Mouse (Mus musculus) kidney, adult 2 months (tissue): ENCODE measurements around the gene Car5a. TPM values are rescaled to one million over a fixed set of nuclear protein-coding genes. Genes with fewer than 3 reads are reported as not detected.

Experiments used
- DNase-seq: peaks from one replicate; pipeline ENCODE4 v3.0.0; 2021
- H3K27ac ChIP-seq: fragments of 200-500 bp; 2 replicates; pipeline ENCODE4 v1.5.1; 2012; ENCODE audit warnings: low read depth, low read length, control low read depth, inconsistent platforms; ENCODE audit not compliant: insufficient read depth
- H3K27me3 ChIP-seq: fragments of 200-500 bp; replicated peaks from 2 replicates; pipeline ENCODE4 v1.6.1; 2012; ENCODE audit warnings: mild to moderate bottlenecking, moderate library complexity, low read length, inconsistent platforms; ENCODE audit not compliant: control insufficient read depth, insufficient read depth
- H3K36me3 ChIP-seq: fragments of 200-500 bp; 2 replicates; pipeline ENCODE4 v1.6.1; 2012; ENCODE audit warnings: mild to moderate bottlenecking, moderate library complexity, low read length, inconsistent platforms; ENCODE audit not compliant: control insufficient read depth, insufficient read depth
- H3K4me1 ChIP-seq: fragments of 200-500 bp; 2 replicates; pipeline ENCODE4 v1.6.1; 2011; ENCODE audit warnings: low read length; ENCODE audit not compliant: control insufficient read depth, insufficient read depth
- H3K4me3 ChIP-seq: fragments of 200-500 bp; 2 replicates; pipeline ENCODE4 v1.5.1; 2011; ENCODE audit warnings: mild to moderate bottlenecking, low read depth, low read length, control low read depth; ENCODE audit not compliant: insufficient read depth
- CTCF ChIP-seq: fragments of 200-500 bp; conservative IDR thresholded peaks from 2 replicates; pipeline ENCODE4 v1.5.1; 2011; ENCODE audit warnings: low read depth, mild to moderate bottlenecking, control low read depth, low read length, moderate library complexity, mixed read lengths; ENCODE audit not compliant: insufficient read depth, insufficient read length
- POLR2A ChIP-seq: fragments of 200-500 bp; IDR thresholded peaks from one replicate; pipeline ENCODE4 v1.6.1; 2011; ENCODE audit warnings: low read depth, low read length, control low read depth
- WGBS: fragments of 180-500 bp; shearing (Covaris S2); methylation state at CpG from one replicate; pipeline ENCODE4 v1.1.7; 2018; 5-methylcytosine and 5-hydroxymethylcytosine counted together
- polyA plus RNA-seq: library from polyadenylated mRNA; depleted of rRNA; stranded (reverse); fragments of >200 nt; gene quantifications from 2 replicates; pipeline ENCODE4 v1.2.3, GENCODE M21; 2012

Car5a gene
- polyA plus RNA-seq, 1 experiment, result 13.4 TPM

DNA sequence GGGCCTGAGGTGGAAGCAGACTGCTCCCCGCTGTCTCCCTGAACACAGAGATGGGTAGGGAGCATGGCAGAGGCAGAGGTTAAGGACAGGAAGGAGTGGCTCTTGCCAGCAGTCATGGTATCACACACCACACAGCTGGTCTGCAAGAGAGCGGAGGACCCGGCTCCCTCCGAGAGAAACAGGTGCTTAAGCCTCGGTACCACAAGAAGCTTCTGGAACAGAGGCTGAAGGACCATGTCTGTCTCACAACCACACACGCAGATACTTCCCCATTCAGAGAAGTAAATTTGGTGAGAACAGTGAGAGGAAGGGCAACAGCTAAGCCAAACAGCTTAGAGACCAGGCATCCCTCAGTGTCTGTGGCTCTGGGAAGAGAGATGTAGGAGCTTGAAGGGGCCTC, 33.3 kb downstream of the Car5a start:
- H3K4me1 ChIP-seq, result no peaks in the 10 kb centered on the region
- WGBS, result 84% methylated on average over 6 of the region's 6 CpGs

DNA sequence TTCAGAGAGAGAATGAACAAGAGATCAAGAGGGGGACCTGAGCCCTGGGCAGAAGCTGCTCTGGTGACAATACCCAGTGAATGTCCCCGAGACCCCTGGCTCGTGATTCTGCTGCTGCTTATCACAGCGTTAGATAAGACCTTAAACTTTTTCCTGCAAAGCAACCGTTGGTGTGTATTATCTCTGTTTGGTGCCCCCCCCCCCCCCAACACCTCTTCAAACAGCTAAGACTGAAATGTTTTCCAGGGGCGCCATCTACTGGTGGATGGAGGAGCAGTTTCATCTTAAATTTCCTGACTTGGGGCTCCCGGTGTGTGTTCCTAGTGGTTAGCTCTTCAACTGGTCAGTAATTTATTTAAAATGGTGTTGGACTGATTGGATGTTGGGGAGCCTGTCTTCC, 35.0 kb downstream of the Car5a start:
- Histone ChIP-seq H3K4me3 (no peak overlapping the region), H3K36me3 (no peaks in the 10 kb centered on the region), H3K27me3 (no peaks in the 10 kb centered on the region), H3K27ac (no peak overlapping the region), H3K4me1 (no peaks in the 10 kb centered on the region)
- TF ChIP-seq CTCF, result peak; percentile 57
- no peak for TF ChIP-seq POLR2A
- DNase-seq, result peak; percentile 73
- WGBS, result 4% methylated on average over 6 of the region's 6 CpGs

More for the DNA sequence above, 33.3 kb downstream of the Car5a start:
- TF ChIP-seq CTCF (no peak), POLR2A (no peak)
- no peaks in the 10 kb centered on the region for H3K36me3 ChIP-seq
- no peak overlapping the region for H3K4me3 ChIP-seq
- DNase-seq, result no peak
- H3K27me3 ChIP-seq, result no peaks in the 10 kb centered on the region
- no peak overlapping the region for H3K27ac ChIP-seq

DNA sequence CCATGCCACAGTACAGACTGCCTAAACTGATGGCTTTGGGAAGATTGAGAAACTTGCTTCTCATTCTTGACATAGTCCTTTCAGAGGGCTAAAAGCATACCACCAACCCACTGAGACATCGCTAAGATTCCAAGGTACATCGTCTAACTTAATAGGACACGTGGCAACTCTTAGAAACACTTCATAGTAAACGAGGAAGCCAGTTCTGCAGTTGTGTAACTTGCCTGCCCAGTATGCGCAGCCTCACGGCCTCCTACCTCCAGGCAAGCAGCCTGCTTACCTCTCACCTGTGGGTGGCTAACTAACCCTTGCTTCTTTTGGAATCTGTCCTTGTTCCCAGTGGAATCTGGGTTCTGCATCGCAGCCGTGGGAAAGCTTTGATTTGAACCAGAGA, 35.6 kb downstream of the Car5a start:
- 56% methylated on average over 8 of the region's 8 CpGs for WGBS
- no peak for DNase-seq
- H3K27ac ChIP-seq, result no peak overlapping the region

DNA sequence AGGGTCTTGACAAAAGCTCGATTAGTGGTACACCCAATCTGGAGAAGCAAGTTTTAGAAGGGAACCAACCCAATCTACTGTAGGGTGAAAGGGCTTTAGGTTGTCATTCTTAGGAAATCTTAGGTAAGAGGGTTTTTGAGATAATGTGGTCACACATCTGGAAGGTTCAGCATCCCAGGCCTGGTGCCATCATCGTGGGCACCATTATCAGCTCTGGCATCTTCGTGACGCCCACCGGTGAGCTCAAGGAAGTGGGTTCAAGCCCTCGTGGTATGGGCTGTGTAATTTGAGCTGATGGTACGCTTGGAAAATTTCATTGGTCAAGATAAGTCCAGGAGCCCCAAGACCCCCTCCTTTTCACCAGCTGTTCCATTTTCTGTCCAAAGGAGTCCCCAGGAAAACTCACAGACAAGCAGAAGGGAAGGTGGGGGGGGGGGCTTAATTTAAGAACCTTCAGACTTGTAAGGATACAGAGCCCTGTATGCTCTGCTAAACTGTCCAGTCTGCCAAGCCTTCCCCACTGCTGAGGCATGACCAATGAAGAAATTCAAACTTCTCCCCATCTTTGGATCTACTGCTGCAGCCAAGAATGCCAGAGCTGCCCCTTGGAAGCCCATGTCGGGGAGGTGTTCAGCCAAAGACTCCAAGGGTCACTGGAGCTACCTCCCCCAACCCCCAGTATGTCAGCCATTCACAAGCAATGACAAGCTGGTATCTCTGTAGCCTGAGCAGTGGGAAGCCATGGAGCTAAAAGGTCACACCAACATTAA, 36.1 kb downstream of the Car5a start:
- no peak for DNase-seq
- no peaks in the 10 kb centered on the region for H3K36me3 ChIP-seq
- no peaks in the 10 kb centered on the region for H3K4me1 ChIP-seq
- H3K27ac ChIP-seq, result no peak overlapping the region
- no peak overlapping the region for H3K4me3 ChIP-seq
- 47% methylated on average over 8 of the region's 8 CpGs for WGBS
- no peak for TF ChIP-seq POLR2A
- no peak for TF ChIP-seq CTCF
- no peaks in the 10 kb centered on the region for H3K27me3 ChIP-seq

More for the DNA sequence above, 35.6 kb downstream of the Car5a start:
- no peaks in the 10 kb centered on the region for H3K36me3 ChIP-seq
- TF ChIP-seq POLR2A (no peak), CTCF (no peak)
- no peaks in the 10 kb centered on the region for H3K27me3 ChIP-seq
- no peaks in the 10 kb centered on the region for H3K4me1 ChIP-seq
- H3K4me3 ChIP-seq, result no peak overlapping the region

DNA sequence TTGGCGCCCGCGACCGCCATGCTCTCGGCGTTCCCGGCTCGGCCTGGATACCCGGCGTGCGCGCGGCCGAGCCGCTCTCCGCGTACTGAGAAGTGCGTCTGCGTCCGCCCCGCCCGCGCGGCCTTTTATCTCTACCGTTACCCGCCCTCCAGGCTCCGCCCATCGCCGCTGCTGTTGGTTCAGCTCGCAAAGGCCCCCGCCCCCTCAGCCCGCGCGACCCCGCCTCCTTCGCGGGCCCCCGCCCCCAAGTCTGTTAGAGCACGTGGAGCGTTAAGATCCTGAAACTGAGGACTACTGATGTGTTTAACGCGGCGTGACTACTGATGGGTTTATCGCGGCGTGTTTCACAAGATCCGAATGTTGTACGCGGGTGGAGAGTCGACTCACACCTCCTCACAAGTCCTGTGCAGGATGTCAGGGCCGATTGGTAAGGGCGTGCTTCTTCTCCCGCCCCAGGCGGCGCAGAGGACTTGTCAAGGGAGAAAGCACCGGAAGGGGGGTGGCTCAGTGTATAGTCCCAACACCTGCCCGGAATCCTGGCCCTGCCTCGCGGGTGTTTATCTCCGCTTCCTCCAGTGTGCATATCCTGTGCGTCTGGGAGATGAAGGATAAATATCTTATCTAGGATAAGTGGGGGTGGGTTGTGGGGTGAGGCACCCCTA, 37.0 kb downstream of the Car5a start, which contains the start of gene Slc7a5:
Gene Slc7a5 (minus strand): TSS at position 108 of the 662 bp plus-strand sequence.
- H3K4me3 ChIP-seq, result peak within 1 kb of the TSS; percentile 69
- peak; percentile 97 for DNase-seq
- H3K27me3 ChIP-seq, result no peaks in the 10 kb centered on the region
- no peak within 1 kb of the TSS for H3K27ac ChIP-seq
- 2% methylated on average over 61 of the region's 61 CpGs for WGBS
- no peaks in the 10 kb centered on the region for H3K36me3 ChIP-seq
- peak; percentile 69 for TF ChIP-seq POLR2A
- no peak for TF ChIP-seq CTCF
- no peaks in the 10 kb centered on the region for H3K4me1 ChIP-seq

DNA sequence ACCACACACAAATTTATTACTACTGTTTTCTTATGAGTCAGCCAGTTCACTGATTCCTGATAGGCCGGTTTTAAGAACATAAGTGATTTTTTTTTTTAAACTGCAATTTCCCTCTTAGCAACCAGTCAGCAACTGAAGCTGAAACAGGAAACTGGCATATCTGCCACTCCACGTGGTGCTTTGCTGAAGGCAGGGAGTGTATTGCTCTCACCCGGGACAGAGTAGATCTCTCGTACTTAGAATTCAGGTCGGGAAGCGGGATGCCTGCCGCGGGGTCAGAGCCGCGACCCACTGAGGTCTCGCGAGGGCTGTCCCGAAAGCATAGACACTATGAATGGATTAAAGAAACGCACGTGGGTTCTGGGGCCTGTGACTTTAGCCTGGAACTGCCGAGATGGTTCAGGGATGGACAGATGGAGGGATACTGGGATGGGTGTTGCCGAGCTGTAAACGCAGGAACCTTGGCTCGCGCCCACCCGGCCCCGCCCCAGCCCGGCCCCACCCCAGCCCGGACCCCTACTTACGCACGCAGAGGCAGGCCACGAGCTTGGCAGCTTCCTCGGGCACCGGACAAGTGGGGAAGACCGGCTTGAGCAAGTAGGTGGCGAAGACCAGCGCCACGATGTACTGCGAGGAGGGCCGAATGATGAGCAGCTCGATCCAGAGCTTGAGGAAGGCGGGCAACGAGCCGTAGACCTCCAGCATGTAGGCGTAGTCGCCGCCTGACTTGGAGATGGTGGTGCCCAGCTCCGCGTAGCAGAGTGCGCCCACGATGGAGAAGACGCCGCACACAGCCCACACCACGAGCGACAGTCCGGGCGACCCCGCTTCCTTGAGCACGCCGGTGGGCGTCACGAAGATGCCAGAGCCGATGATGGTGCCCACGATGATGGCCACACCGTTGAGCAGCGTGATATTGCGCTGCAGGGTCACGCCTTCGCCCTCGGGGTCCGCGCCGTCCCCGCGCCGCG, 37.9 kb downstream of the Car5a start:
- TF ChIP-seq POLR2A, result no peak
- no peak for TF ChIP-seq CTCF
- H3K4me1 ChIP-seq, result no peaks in the 10 kb centered on the region
- no peaks in the 10 kb centered on the region for H3K27me3 ChIP-seq
- WGBS, result under 1% methylated on average over 72 of the region's 72 CpGs
- DNase-seq, result no peak
- peak overlapping the region; percentile 69 for H3K4me3 ChIP-seq
- no peak overlapping the region for H3K27ac ChIP-seq
- H3K36me3 ChIP-seq, result no peaks in the 10 kb centered on the region

DNA sequence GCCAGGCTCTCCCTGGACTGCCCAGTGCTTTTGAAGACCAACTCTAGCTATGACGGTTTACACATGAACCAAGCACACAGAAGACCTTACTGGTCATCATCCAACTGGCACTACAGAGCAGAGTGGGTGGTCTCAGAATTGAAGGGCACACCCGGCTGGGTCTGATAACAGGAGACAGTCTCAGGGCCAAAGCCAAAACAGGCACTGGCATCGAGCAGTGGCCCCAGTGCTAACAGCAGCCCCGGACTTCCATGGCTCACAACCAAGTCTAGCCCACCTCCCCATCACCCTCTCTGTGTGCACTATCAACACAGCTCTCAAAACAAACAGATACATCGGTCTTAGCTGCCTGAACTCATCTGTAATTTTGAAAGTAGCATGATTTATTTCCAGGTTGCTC, 38.8 kb downstream of the Car5a start:
- Histone ChIP-seq H3K4me1 (no peaks in the 10 kb centered on the region), H3K27ac (no peak overlapping the region), H3K27me3 (no peaks in the 10 kb centered on the region), H3K36me3 (no peaks in the 10 kb centered on the region), H3K4me3 (no peak overlapping the region)
- 53% methylated on average over 5 of the region's 5 CpGs for WGBS
- TF ChIP-seq POLR2A (no peak), CTCF (no peak)
- DNase-seq, result no peak
